Mouse (Mus musculus): ENCODE measurements around the gene Gm16434. TPM values are rescaled to one million over a fixed set of nuclear protein-coding genes. Genes with fewer than 3 reads are reported as not detected.
"Not testable (repeated sequence)": the region's sequence is repeated elsewhere in the genome, so short reads cannot be mapped to it uniquely, and the experiment has no call there.

The Gm16434 gene
- total RNA-seq (2017), result not detected in 2 replicates

GRCm38 (mm10) chr14:7194440-7194839 lies at the start of gene Gm16434:
TSS of gene Gm16434 (minus strand) at chr14:7194540.
- not testable (repeated sequence) for ATAC-seq (ENCODE audit: extremely low read depth, insufficient number of reproducible peaks, low FRiP score, poor library complexity, severe bottlenecking)

GRCm38 (mm10) chr14:7243498-7243897 lies 49.2 kb upstream of the Gm16434 start:
- not testable (repeated sequence) for ATAC-seq (ENCODE audit: extremely low read depth, insufficient number of reproducible peaks, low FRiP score, poor library complexity, severe bottlenecking)

- ATAC-seq (ENCODE audit: extremely low read depth, insufficient number of reproducible peaks, low FRiP score, poor library complexity, severe bottlenecking), result not testable (repeated sequence)
Measured at GRCm38 (mm10) chr14:7200070-7200469, 5.7 kb upstream of the Gm16434 start.

GRCm38 (mm10) chr14:7174483-7174971 lies 19.8 kb downstream of the Gm16434 start, which contains the start of gene Gm3512:
TSS of gene Gm3512 (minus strand) at chr14:7174533.
- not testable (repeated sequence) for ATAC-seq (ENCODE audit: extremely low read depth, insufficient number of reproducible peaks, low FRiP score, poor library complexity, severe bottlenecking)

Other genes with a start within 250 kb of the Gm16434 start
- gene Gm6356, start 220.7 kb downstream of the Gm16434 start, total RNA-seq (2017), result not detected in 2 replicates
- not detected in 2 replicates for gene Gm10406, start 167.1 kb downstream of the Gm16434 start, total RNA-seq (2017)
- gene Gm3685, start 149.6 kb downstream of the Gm16434 start, total RNA-seq (2017), result not detected in 2 replicates
- not detected in 2 replicates for gene Gm3696, start 93.9 kb downstream of the Gm16434 start, total RNA-seq (2017)
- not detected in 2 replicates for gene Gm6676, start 69.1 kb downstream of the Gm16434 start, total RNA-seq (2017)
- 0.23 TPM in 1 of 2 replicates, not detected in the other for gene Gm3512, start 20.0 kb downstream of the Gm16434 start, total RNA-seq (2017)
- not detected in 2 replicates for gene Gm3727, start 70.2 kb upstream of the Gm16434 start, total RNA-seq (2017)
- not detected in 2 replicates for gene Gm3739, start 120.5 kb upstream of the Gm16434 start, total RNA-seq (2017)
- gene Gm5797, start 137.9 kb upstream of the Gm16434 start, total RNA-seq (2017), result not detected in 2 replicates
- gene Gm8374, start 170.6 kb upstream of the Gm16434 start, total RNA-seq (2017), result not detected in 2 replicates

Data from neutrophil, adult 5-6 weeks (primary cell).